Mouse (Mus musculus): ENCODE data around the gene Mlx.

The Mlx gene

DNA sequence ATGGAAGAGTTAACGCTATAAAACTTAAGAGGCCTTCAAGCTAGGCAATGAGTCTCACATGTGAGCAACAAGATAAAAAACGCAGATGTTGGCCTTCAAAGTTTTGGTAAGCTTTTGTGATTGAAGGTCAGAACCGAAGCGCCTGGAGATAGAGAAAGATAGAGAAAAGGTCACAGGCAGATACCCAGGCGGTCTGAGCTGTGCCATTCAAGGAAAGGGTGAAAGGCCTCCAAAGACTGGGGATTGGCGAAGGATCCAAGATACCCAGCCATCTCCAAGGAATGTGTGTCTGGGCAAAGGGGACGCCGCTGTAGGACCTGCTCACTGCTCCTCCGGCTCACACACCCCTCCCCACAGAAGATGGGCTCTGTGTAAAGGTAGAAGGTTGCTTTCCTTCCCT, 22.1 kb upstream of the Mlx start:
- no peak for DNase-seq (ENCODE audit: low read depth)

DNA sequence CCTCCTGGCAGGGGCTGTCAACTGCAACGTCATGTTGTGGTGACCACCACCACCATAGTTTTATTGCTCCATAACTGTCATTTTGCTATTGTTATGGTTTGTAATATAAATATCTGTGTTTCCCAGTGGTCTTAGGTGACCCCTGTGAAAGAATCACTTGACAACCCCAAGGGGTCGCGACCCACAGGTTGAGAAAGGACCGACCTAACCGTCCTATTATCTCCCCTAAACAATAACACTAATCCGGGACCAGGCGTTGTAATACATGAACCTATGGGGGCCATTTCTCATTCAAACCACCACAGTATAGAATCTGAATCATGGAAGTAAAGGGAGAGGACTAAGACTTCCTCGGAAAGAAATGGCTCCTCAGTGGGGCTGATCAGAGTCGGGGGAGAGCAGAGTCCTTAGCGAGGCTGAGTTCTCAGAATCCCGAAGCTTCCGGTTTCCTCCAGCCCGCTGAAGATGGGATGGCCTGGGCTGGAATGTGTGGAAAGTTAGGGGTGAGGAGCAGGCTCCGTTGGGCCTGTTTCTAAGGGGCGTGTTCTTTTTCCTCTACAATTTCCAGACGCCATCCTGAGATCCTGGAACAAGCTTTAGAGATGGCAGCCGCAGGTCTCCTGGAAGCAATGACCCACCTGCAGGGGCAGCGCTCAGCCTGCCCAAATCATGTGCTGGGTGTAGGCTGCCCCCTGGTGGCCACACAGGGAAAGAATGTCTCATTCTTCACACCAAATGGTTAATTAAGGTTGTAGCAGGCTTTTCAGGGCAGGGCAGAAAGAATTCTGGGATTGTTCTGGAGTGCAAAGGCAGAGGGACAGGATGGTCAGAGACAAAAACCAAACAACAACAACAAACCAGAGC, 20.3 kb upstream of the Mlx start:
- peak; percentile 72 for DNase-seq (ENCODE audit: low read depth)

- DNase-seq (ENCODE audit: low read depth), result peak; percentile 77
These were observed 17.5 kb upstream of the Mlx start, which contains the start of gene Naglu for GRCm38 (mm10) chr11:101069391-101070188. Gene Naglu (plus strand): TSS chr11:101070012.

- no peak for DNase-seq (ENCODE audit: low read depth)
These were observed 16.9 kb upstream of the Mlx start for GRCm38 (mm10) chr11:101070189-101070527.

DNA sequence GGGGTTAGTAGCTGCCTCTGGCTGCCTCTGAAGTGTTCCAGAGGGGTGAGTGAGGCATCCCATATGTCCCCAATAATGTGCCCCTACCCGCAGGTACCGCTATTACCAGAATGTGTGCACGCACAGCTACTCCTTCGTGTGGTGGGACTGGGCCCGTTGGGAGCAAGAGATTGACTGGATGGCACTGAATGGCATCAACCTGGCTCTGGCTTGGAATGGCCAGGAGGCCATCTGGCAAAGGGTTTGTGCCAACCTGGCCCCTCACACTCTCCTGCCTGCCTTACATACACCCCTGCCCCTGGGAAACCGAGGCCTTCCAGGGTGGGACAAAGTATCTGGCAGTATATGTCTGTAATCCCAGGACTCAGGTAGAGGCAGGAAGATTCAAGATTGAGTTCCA, 16.1 kb upstream of the Mlx start:
- DNase-seq (ENCODE audit: low read depth), result no peak

DNA sequence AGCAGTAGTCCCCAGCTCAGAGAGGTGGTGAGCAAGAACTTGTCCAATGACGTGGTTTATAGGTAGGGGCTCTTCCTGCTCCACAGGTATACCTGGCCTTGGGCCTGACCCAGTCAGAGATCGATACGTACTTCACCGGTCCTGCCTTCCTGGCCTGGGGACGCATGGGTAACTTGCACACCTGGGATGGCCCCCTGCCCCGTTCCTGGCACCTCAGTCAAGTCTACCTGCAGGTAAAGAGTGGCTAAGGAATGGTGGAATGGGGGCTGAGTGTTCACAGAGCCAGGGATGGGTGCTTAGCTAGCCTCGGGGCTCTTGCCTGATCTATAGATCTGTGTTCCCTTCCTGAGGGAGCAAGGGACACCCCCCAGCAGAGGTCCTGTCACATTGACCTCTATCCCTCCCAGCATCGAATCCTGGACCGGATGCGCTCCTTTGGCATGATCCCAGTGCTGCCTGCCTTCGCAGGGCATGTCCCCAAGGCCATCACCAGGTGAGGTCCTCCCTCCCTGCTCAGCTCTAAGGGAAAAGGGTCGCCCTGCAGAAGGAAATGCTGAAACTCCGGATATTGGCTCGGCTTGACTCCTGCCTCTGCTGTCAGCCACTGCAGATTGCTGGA, 15.2 kb upstream of the Mlx start:
- no peak for DNase-seq (ENCODE audit: low read depth)

- no peak for DNase-seq (ENCODE audit: low read depth)
These were observed 9.0 kb upstream of the Mlx start, which contains the start of gene Hsd17b1 for GRCm38 (mm10) chr11:101078121-101078520. Gene Hsd17b1 (plus strand): TSS chr11:101078411.

- no peak for DNase-seq (ENCODE audit: low read depth)
These were observed 7.3 kb upstream of the Mlx start for GRCm38 (mm10) chr11:101079746-101080145.

GRCm38 (mm10) chr11:101080421-101080820, 6.7 kb upstream of the Mlx start:
- DNase-seq (ENCODE audit: low read depth), result no peak

- no peak for DNase-seq (ENCODE audit: low read depth)
These were observed 5.4 kb upstream of the Mlx start for GRCm38 (mm10) chr11:101081659-101082058.

DNA sequence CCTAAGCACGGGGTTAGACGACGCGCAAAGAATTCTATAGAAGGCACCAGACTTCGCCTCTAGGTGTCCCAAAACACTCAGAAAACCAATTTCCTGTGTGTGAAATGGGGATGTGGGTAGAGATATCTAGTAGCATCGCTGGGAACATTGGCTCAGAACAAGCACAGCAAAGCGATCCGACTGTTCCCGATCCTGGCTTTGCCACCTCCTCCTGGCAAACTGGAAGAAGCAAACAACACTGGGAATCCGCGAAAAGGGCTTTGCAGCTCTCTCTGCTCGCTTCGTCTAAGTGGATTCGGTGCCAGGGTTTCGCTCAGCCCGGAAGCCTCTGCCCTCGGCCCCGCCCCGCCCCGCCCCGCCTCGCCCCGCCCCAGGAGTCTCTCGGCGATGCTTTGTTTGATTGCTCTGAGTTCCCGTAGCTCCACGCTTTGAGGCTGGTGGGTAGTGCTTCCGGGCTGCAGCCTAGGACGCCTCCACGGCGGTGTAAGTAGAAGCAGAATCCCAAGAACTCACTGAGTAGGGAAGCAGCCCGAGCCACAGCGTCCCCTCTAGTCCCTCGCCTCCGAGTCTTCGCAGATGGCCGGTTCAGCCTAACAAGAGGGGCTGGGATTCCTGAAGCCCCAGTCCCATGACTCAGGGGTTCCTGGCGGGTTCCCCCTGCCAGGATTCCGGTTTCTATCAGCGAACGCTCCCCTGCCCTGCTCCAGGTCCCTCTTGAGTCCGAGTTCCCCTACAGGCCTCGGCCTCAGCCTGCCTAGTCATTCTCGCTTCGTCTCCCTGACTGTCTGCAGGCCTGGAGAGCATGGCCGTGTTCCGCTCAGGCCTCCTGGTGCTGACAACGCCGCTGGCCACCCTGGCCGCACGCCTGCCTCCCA, 4.6 kb upstream of the Mlx start, which contains the start of gene Coasy:
TSS of gene Coasy (plus strand) at position 358 of the 875 bp plus-strand sequence.
- DNase-seq (ENCODE audit: low read depth), result peak; percentile 82

DNA sequence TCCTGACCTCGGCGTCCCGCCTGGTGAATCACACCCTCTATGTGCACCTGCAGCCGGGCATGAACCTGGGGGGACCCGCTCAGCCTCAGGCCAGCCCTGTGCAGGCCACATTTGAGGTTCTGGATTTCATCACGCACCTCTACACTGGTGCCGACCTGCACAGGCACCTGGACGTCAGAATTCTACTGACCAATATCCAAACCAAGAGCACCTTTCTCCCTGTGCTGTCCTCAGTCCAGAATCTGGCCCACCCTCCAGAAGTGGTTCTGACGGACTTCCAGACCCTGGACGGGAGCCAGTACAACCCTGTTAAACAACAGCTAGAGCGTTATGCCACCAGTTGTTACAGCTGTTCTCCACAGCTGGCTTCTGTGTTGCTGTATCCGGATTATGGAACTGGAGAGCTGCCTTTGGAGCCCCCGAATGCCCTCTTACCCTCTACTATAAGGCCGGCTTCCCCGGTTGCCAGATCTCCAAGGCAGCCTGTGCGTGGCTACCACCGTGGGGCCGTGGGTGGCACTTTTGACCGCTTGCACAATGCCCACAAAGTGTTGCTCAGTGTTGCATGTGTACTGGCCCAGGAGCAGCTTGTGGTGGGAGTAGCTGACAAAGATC, 3.9 kb upstream of the Mlx start:
- DNase-seq (ENCODE audit: low read depth), result no peak

- DNase-seq (ENCODE audit: low read depth), result no peak
These were observed 2.8 kb upstream of the Mlx start for GRCm38 (mm10) chr11:101084246-101084645.

- no peak for DNase-seq (ENCODE audit: low read depth)
These were observed 2.3 kb upstream of the Mlx start for GRCm38 (mm10) chr11:101084811-101085210.

- no peak for DNase-seq (ENCODE audit: low read depth)
These were observed 1.3 kb upstream of the Mlx start for GRCm38 (mm10) chr11:101085617-101086322.

GRCm38 (mm10) chr11:101086323-101086674, 778 bp upstream of the Mlx start:
- DNase-seq (ENCODE audit: low read depth), result no peak

- no peak for DNase-seq (ENCODE audit: low read depth)
These were observed 592 bp downstream of the Mlx start for GRCm38 (mm10) chr11:101087682-101088055.

GRCm38 (mm10) chr11:101089931-101090330, 2.9 kb downstream of the Mlx start:
- no peak for DNase-seq (ENCODE audit: low read depth)

DNA sequence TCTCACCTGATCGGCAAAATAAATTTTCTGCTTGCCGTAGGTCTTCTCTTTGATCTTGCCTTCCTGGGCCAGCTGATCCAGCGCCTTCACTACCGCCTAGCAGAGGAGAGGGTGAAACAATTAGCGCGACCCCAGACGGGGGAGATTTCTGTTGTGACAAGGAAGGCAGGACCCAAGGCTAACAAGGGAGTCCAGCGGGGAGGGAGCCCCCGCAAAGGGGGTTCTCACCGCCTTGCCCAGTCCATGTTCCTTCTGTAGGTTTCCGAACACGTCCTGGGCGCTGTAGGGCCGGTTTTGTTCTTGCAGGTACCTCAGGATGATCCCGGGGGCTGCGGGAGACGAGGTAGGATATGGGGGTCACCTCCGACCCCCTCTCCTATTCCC, 7.8 kb downstream of the Mlx start:
- no peak for DNase-seq (ENCODE audit: low read depth)

- DNase-seq (ENCODE audit: low read depth), result peak; percentile 96
These were observed 8.4 kb downstream of the Mlx start, which contains the start of gene Psmc3ip for GRCm38 (mm10) chr11:101095314-101096024. Gene Psmc3ip (minus strand): TSS chr11:101095436.
